Mouse (Mus musculus) lung, adult 18-20 months (tissue): Measurements from ENCODE around the gene Schip1.
A peak's percentile ranks its signal among the peaks of the same experiment; 100 is the strongest.

Experiments used
- DNase-seq, 2 experiments: peaks; one replicate each; pipeline ENCODE4 v3.0.0; 2022; ENCODE audit warnings: mixed read lengths in 2 of 2

Gene Schip1

DNA sequence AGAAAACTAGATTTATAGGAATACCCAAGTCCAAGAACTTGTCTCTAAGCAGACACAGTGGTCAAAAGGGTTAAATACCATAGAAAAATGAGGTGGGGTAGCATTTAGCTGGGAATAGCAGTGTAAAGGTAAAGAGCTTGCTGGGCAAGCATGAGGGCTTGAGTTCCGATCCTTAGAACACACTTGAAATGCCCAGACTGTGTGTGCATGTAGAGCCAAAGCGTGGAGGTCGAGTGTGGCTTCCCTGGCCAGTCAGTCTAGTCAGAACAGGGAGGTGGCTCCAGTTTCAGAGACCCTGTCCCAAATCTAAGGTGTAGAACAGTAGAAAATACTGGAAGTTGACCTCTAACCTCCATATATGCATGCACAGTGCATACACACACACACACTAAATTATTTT, 418.9 kb downstream of the Schip1 start:
- DNase-seq: peak in 1 of 2 experiments; percentile 16

DNA sequence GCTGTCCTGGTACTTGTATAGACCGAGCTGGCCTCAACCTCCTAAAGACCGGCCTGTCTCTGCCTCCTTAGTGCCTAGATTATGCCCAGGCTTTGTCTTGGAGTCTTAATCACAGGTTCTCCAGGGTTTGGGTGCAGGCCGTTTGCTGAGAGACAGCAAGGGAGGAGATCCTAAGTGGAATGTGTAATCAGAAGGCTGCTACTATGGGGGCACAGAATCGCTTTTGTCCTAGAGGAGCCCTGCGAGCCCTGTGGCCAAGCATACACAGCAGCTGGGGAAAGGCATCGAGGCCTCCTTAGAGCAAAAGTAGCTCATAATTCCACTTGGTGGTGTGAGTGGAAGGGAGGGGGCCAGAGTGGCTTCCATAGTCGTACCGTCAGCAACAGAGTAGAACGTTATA, 419.4 kb downstream of the Schip1 start:
- no peak for DNase-seq

- no peak for DNase-seq
These were observed 420.0 kb downstream of the Schip1 start for GRCm38 (mm10) chr3:68484561-68484960.

DNA sequence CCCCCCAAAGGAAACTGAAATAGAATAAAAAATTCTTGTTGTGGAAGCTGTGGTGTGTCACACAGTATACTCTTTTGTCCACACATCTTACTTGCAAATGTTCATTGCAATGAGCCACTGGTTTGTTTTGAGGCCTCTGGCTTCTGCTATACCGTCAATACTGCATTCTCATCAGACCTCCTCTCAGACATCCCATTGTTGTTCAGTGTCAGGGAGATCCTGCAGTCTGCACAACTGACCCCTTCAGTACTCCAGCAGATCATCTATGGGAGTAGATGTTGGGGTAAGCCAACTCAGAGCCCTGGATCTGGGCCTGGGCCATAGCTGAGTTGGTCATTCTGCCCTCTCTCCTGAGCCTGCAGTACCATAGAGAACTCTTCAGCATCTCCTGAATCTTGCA, 423.0 kb downstream of the Schip1 start:
- DNase-seq: no peak

GRCm38 (mm10) chr3:68488316-68488715, 423.7 kb downstream of the Schip1 start:
- DNase-seq: peak in 1 of 2 experiments; percentile 18

DNA sequence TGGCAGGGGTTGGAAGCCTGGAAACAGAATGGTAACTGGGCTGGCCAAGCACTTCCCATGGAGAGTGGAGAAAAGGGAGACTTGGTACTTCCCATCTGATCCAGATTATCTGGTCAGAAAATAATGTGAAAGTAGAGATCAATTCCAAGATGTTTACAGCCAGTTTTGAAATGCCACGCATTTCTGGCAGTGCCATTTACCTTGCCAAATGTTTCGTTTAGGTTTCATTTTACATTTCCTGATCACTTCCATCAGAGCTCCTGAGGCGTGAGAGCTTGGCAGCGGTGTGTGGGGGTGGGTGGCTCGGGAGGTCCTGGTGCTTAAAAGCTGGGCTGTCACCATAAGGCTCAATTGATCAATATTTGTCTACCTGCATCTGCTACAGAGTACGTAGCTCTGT, 426.9 kb downstream of the Schip1 start:
- DNase-seq: no peak

DNA sequence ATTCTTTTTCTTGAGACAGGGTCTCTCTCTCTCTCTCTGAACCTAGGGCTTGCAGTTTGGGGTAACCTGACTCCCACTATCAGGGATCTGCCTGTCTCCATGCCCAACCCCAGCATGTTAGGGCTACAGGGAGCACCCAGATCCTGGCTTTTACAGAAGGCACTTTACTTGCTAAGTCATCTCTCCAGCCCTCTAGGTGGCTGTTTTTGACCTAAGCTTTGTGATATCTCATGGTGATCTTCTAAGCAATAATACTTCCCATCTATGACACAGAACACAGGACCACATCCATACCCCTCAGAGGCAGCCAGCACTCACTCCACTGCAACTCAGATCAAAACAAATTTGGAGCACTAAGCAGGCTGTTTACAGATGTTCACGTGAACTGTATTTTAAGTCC, 427.5 kb downstream of the Schip1 start:
- no peak for DNase-seq

DNA sequence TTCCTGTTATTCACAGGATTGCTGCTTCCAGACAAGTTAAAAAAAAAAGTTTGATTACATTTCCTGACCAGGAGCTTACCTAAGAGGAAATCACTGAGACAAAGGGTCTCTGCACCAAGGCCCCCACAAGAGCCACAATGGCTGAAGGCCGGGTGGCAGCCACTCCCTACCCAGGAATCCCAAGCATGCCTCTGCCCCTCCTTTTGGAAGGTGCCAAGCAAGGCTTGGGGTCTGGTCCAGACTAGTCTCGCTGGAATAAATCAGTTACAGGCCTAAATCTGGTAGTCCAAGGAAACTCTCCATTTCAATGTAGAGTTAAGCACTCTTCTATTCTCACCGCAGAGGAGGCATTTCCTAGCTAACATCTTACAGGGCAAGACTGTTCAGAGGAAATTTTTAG, 427.9 kb downstream of the Schip1 start:
- DNase-seq: peak; percentile 46 to 63

GRCm38 (mm10) chr3:68493170-68493585, 428.6 kb downstream of the Schip1 start:
- peak; percentile 85 to 90 for DNase-seq

DNA sequence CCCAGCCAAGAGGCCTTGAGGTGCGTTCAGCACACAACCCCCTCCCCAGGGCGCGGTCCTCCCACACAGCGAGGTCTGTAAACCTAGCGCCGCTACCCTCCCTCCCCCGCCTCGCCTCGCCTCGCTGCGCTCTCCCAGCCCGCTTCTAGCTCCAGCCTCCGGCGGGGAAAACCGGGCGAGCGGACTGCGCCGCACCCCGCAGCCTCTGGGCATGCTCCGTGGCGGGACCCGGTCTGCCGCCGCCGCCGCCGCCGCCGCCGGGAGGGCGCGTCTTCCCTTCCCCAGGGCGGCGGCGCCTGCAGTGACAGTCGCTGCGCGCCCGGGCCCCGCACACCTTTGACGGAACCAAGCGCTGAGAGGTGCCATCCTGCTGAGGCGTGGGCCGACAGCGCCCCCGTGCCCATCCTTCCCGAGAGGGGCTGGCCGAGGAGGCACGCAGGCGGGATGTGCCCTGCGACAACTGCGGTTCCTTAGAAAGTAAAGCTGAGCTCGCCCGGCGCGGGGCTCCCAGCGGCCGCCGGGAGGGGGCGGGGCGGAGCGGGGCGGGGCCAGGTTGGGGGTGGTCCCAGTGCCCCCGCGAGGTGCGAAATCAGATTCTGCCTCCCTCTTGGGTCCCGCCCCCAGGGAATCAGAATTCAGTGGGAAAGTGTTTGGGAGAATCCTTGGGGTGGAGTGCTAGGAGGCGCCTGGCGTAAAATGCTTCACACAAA, 429.1 kb downstream of the Schip1 start:
- DNase-seq: peak; percentile 81 to 87

- peak; percentile 24 to 31 for DNase-seq
These were observed 429.9 kb downstream of the Schip1 start for GRCm38 (mm10) chr3:68494296-68495095.

DNA sequence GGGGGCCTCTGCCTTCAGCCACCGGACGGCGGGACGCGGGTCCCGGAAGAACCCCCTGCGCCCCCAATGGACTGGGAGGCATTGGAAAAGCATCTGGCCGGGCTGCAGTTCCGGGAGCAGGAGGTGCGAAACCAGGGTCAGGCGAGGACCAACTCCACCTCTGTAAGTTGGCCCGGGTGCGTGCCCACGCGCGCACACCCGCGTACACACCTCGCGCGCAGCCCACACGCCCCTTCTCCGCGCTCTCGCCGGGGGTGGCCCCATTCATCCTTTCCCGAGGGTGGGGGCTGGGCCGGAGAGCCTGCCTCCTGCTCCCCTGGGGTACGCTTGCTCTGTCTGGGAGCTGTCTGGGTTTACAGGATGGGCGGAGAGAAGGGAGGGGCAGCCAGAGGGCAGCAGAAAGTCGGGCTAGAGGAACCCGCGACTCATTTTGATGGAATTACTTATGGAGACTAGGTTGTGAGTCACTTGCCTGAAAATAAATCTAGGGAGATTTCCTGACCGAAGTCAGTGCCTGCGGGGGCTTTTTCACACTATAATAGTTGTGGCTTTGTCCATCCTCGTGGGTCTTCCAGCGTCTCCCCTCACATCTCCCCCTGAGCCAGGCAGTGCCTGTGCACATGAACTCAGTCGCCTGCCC, 430.6 kb downstream of the Schip1 start:
- peak; percentile 55 to 59 for DNase-seq

DNA sequence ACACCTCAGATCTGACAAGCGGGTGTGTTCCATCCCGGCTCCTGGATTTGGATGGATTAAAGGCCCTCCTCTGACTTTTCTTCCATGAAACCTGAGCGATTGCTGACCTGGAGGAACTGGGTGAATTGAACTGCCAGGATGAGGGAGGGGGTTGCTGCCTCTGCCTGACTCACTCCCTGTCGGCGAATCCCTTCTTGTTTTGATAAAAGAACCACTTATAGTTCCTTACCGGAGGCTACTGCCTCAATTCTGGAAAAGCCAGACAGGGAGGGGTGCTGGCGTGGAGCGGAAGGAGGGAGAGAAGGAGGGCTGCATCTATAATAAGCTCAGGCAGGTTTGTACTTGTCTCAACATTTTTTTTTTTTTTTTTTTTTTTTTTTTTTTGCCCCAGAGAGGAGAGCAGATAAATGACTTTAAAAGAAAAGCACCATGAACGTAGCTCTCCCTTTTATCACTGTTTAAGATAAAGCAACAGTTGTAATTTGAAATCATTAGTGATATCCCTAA, 431.2 kb downstream of the Schip1 start:
- DNase-seq: peak in 1 of 2 experiments; percentile 9

GRCm38 (mm10) chr3:68496513-68496912, 431.9 kb downstream of the Schip1 start:
- no peak for DNase-seq

DNA sequence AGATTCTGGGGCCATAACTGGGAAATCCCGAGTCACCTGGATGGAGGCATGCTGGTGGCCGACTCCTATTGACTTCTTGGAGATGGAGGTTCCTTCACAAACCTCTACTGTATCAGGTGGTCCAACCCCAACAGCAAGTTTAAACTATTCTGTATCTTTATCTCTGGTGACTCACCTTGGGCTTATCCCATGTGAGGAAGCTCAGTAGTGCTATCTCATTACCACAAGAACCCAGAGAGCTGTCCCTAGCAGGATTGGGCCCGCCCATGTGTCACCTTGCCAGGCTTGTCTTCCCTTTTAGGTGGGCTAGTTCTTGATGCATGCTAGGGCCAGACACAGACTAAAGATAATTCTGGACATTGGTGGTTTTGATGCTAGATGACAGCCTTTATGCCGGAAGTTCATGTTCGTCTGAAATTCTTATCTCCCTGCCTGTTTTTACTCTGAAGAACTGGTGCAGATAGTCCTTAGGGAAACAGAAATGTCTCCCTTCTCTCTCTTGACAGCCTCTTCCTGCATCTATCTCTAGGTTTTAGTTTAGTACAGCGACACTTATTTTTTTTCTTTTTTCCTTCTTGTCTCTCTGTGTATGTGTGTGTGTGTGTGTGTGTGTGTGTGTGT, 435.0 kb downstream of the Schip1 start:
- no peak for DNase-seq

- no peak for DNase-seq
These were observed 440.2 kb downstream of the Schip1 start for GRCm38 (mm10) chr3:68504838-68505237.

GRCm38 (mm10) chr3:68506769-68507318, 442.2 kb downstream of the Schip1 start:
- no peak for DNase-seq

DNA sequence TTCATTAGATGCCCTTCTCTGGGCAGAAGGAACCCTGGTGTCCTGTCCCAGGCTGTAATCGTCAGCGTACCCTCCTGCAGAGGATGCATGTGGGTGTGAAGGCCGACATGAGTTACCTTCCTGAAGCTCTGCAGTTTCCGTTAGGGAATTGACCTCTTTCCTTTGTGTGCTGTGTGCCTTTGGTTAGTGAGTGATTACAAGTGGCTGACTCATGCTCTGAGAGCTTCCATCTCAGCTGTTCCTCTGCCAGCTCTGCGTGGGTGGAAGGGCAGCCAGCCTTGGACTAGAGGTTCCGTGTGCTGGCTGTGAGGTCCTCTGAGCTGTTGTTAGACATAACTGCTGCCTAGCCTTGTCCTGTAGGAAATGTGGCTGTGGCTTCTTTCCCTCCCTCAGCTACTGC, 444.0 kb downstream of the Schip1 start:
- DNase-seq: peak; percentile 78 to 89

- no peak for DNase-seq
These were observed 446.3 kb downstream of the Schip1 start for GRCm38 (mm10) chr3:68510872-68511271.

DNA sequence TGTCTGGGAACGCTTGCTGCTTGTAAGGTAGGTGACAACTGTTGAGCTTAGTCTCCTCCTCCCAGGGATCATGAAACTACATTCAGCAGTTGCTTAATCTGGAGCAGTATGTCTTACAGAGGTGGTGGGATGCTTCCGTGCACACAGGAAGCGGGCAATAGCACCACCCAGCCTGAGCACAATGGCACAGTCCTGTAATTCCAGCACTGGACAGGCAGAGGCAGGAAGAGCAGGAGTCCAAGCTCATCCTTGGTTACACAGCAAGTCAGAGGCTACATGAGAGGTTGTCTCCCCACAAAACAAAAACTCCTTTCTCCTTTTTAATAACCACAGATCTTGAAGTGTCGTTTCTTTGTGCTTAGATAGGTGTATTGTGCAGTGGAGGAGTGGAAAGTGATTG, 447.1 kb downstream of the Schip1 start:
- peak in 1 of 2 experiments; percentile 49 for DNase-seq

- DNase-seq: no peak
These were observed 447.7 kb downstream of the Schip1 start for GRCm38 (mm10) chr3:68512327-68512726.

- DNase-seq: no peak
These were observed 448.9 kb downstream of the Schip1 start for GRCm38 (mm10) chr3:68513340-68514119.
